Mouse (Mus musculus): ENCODE data around the gene Tmprss11d.
"Not testable (repeated sequence)": the region's sequence is repeated elsewhere in the genome, so short reads cannot be mapped to it uniquely, and the experiment has no call there.

The Tmprss11d gene

DNA sequence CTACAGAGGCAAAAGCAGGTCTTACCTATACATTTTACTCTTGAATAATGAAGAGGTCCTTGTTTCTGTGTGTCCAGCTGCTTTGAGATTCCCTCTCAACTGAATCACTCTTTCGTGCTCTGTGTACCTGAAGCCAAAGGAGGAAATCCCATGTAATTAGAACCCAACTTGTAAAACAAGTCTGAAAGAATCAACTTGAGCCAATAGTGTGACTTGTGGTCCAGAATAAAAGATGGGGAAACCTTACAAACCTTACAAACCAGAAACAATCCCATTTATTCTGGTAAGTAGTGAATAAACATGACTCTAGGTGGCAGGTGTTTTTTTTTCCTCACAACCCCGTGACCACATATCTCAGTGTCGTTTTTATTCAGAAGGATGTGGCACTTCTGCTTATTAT lies at the start of gene Tmprss11d:
TSS of gene Tmprss11d (minus strand) at position 101 of the 400 bp plus-strand sequence.
- DNase-seq = no peak

DNA sequence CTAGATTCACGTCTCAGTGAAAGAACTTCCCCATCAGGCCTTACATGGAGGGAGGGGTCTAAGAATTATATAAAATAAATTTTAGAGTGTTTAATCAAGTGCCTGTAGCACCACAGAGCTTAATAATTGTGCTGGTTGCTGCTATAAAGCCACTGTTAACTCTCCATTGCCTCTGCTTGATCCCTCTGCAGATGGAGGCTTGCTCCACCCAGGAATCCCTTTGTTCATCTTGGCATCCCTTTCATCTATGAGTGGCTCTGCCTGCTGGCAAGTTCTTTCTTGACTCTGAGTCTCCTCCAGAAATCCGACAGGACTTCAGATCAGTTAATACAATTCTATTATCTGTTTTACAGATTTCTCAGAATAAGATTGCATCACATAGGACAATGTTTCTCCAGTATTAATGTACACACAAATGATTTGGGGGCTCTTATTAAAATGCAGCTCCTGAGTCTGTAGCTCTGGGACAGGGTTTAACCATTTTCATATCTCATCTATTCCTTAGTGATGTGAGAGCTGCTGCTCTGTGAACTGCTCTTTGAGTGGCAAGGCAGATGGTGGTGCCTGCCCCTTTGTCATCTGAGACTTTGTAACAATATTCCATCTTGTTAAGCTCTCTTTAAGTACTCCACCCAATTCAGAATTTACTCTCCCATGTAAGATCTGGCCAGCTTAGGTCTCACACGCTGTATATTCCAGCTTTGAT lies 48.3 kb upstream of the Tmprss11d start:
- no peak for DNase-seq

DNA sequence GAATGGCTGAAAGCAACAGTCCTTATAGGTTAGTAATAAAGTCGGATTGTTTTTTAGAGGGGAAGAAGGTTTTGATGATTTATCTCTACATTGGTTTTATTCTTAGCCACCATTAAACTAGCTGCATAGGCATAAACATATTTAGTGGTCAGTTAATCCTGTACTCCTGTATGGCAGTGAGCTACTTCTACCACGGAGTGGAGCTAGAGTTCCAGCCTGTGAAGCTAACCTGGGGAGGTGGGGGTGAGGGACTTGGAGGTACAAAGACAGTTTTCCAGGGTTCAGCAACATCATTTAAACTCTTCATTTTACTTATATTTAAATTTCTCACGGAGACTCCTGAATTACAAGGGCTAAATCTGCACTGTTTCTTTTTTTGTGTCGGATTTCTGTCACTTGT lies 46.3 kb upstream of the Tmprss11d start:
- DNase-seq = no peak

DNA sequence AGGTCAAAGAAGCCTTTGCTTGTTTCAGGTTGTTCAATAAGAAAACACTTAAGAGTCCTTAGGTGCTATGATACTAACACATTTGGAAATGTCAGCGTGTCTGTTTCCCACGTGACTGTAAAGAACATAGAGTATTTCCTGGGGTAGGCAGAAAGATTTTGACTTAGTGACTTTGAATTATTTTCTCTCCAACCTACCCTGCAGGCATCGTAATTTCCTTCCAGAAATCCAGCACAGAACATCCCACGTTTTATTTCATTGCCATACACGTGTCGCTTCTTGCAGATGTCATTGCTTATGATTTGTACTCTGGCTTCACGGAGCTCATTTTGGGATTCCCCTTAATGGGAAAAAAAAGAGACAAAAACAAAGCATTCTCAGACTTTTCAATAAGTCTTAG lies 41.1 kb upstream of the Tmprss11d start:
- DNase-seq = no peak

DNA sequence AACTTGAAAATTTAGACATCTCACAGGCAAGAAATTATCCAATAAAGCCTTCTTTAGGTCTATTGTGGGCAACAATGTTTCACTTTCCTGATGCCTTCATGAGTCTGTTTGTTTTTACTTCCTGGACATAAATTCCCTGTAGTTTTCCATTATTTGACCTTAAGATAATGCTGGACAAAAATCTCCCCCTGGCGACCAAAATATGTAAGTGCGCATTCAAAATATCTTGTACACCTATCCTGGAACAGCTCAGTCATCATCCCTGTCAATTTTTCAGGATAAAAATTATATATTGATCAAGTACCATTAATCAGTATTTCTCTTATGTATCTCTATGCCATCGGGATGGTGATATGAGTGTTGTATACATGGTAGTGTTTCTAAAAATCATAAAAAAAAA lies 37.6 kb upstream of the Tmprss11d start:
- peak; percentile 47 for DNase-seq

DNA sequence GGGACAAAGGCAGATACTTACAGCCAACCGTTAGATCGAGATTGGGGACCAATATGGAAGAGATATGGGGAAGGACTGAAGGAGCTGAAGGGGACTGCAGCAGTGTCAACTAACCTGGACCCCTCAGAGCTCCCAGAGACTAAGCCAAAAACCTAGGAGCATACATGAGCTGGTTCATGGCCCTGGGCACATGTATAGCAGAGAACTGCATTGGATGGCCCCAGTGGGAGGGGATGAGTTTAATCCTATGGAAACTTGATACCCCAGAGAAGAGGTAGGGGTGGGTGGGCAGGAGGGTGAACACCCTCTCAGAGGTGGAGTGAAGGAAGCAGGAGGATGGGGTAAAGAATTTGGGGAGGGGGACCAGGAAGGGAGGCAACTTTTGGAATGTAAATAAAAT lies 34.7 kb upstream of the Tmprss11d start:
- no peak for DNase-seq

DNA sequence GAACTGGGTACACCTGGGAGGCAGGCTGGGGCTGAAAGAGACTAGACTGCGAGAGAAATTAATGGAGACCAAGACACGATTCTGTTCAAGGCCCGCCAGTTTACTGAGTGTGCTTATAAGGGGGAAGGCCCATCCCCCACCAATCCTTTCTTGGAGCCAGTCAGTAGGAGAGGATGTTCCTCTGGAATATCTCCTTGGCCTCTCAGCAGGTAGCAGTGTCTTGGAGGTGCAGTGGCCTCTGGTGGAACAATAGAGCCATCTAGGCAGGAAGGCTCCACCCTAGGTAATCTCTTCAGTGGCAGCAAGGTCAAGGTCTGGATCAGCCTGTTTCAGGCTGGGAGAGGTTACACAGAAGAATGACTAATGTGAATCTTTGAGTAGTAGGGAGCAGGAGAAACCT lies 34.0 kb upstream of the Tmprss11d start:
- DNase-seq = no peak

DNA sequence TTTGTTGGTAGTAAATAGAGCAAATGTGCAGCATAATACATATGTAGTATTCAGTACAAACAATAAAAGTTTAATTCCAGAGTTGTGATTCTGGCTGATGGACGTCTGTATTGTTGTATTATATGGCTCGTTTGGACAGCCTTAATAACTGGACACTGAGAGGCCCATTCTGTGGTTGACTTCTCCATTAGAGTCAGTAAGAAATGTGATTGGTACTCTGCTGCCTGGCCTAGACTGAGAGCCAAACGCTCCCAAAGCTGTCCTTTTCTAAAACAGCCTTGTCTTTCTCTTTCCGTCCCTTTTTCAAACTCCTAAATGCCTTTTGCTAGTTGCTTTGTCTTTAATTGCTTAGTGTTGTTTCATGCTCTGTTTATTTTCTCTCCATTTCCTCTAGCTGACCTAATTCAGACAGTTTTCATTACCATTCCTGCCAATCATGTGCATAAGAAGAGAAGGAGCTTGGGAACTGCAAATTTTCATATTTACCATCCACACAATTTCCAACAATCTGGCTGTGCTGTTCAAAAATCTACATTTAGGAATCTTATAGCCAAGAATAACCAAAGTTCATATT lies 13.7 kb downstream of the Tmprss11d start:
- peak; percentile 12 for DNase-seq

DNA sequence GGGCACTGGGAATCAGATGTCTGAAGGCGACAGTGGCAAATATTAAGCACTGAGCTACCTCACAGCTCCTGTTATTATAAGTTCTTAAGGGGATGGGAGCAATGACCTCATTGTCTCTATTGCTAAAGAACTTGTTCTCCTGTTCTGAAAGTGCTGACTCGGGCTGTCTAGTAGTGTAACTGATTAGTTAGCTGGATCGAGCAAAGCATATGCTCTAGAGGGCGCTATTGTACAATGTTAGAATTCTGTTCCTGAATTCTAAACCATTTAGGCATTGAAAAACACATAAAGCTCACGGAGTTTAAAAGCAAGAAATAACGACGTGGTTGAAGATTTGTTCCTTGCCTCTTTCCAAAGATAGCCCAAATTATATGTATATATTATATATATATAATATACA lies 20.3 kb downstream of the Tmprss11d start:
- peak; percentile 48 for DNase-seq

DNA sequence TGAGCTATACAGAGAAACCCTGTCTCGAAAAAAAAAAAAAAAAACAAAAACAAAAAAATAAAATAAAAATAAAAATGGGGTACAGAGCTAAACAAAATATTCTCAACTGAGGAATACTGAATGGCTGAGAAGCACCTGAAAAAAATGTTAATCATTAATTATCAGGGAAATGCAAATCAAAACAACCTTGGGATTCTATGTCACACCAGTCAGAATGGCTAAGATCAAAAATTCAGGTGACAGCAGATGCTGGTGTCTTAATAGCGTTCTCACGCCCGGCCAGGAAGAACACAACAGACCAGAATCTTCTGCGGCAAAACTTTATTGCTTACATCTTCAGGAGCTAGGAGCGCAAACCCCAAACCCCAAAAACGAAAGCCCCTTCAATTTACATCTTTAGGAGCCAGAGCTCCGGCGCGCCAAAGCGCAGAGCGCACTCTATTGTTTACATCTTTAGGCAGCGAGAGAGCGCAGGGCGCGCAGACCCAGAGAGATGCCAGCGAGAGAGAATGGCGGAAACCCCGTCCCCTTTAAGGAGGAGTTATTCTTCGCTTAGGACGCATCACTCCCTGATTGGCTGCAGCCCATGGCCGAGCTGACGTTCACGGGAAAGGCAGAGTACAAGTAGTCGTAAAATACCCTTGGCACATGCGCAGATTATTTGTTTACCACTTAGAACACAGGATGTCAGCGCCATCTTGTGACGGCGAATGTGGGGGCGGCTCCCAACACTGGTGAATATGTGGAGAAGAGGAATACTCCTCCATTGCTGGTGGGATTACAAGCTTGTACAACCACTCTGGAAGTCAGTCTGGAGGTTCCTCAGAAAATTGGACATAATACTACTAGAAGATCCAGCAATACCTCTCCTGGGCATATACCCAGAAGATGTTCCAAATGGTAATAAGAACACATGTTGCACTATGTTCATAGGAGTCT lies 54.9 kb downstream of the Tmprss11d start:
- not testable (repeated sequence) for DNase-seq

DNA sequence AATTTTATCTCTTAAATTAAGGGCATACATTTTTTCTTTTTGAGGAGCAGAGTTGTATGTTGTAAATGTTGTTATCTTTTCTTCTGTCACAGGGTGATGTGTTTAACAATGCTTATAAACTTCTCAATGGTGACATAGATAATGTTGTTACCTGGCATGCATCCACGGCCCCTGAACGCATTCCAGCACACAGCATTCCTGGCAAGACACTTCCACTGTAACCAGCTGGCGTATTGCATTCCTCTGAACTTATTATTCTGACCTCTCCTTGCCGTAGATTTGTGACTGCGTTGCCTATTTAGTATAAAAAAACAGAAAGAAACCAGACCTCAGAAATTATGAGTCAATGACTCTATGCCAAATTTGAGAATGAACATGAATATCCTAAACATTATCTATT lies 67.1 kb downstream of the Tmprss11d start:
- peak; percentile 73 for DNase-seq

DNA sequence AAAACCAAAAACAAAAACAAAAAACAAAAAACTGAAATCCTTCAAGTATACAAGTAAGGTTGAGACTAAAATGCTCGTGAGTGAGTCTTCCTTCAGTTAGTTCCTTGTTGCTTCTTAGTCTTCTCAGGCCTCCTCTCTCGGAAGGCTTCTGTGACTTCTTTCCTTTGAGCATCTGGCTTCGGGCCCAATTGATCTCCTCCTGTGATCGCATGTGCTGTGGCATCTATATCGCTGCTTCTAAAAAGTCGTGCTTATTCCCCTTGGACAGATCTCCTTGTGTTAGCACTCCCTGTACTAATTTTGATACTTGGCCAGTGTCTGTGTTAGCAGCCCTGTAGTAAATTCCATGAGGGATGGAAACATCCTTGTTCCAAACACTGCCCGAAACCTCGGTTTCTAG lies 69.3 kb downstream of the Tmprss11d start:
- peak; percentile 13 for DNase-seq

DNA sequence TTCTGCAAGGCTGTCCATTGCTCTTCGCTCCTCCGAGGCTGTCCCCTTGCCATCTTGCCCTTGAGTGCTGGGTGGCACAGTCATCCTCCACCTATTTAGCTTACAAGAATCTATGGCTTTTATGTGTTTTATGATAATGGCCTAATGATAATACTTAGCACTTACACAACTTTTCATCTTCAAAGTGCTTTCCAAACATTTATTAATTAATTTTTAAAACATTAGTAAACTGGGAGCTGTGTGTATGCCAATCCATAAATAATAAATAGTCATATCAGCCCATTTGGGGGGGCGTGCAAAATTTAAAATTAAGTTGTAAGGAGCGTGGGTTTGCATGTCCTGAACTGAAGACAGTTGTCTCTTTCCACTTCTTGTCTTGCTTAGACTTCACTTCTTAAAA lies 84.0 kb downstream of the Tmprss11d start, which contains the start of gene Tmprss11c:
TSS of gene Tmprss11c (minus strand) at position 101 of the 400 bp plus-strand sequence.
- no peak for DNase-seq
